Mouse (Mus musculus): ENCODE results near the gene Rbp4. TPM values are rescaled to one million over a fixed set of nuclear protein-coding genes. Genes with fewer than 3 reads are reported as not detected.

Gene Rbp4
- total RNA-seq, 4 experiments from 2014 or later = 1.9 to 2.4 (median 2.2) TPM

DNA sequence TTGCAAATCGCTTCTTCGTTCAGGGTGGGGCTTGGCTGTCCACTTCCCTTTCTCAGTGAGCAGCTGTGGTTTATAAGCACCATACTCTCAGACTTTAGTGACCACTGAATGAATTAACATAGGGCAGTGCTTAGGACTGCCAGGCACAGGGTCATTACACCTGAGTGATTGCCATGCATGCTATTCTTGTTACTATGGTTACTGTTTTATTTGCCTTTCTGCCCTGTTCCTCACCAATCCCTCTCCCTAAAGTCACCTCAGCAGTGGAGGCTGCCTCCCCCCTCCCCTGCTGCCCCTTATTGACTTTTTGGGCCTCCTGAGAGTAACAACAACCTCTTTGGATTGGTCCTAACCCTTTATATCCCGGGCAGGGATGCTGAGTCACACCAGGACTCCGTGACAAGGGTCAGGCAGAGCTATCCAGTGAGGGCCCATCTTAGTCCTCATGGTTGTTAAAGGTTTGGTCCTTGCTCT, 33.5 kb downstream of the Rbp4 start:
- no peak for DNase-seq (ENCODE audit: low spot score)

DNA sequence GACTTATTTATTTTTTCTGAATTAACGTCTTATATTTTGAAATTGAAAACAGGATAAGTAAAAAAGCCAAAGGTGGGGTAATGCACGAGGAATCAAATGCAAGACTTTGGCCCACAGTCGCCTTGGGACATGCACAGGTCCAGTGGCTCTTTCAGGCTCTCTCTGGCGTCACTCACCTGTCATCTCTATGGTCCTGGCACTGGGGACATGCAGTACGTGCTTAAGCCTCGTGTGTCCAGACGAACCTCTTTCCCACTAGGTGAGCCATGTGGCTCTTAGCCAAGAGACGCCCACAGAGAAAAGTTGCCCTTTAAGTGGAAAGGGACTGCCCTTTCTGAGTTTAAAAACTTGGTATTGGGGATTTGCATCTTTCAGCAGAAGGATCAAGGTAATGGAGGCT, 35.7 kb downstream of the Rbp4 start:
- no peak for DNase-seq (ENCODE audit: low spot score)

DNA sequence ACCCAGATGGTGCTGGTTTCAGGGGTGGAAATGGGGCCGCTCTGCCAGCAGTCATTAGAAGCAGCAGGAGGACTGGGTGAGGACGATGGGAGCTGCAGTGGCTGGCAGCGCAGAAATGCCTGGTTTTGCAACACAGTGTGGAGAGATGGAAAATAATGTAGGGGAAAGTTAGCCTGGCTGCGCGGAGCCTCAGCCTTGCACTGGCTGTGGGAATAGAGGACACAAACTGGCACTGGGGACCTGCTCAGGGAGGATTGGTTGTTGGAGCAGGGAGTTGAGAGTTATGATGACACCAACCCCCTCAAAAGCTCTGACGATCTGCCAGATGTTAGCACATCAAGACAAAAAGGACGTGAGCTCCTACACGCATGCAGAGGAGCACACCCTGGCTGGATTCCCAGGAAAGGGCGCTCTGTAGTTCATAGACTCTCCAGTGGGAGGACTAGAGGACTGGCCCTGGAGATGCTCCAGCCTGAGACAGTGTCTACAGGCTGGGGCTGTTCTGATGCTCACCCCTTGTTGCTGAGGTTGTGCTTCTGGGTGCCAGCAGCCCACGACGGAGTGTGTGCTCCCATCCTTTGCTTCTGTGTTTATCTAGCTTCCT, 38.0 kb downstream of the Rbp4 start:
- DNase-seq (ENCODE audit: low spot score) = peak; percentile 13

DNA sequence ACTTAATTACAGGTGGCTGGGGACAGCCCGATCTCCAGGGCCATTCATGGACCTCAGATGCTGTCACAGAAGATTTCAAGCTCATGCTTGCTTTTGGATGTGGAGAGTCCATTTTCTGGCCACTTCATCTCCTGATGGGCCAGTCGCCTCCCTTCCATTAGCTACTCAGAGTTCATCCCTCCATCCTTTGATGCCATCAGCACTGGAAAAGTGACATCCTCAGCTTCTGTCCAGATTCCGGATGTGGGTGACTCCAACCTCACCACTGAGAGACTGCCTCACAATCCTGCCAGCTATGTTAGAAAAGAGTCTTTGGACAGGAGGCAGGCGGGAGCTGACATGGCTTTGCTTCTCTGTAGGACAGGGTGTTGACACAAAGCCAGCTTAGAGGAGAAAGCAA, 39.2 kb downstream of the Rbp4 start:
- no peak for DNase-seq (ENCODE audit: low spot score)

DNA sequence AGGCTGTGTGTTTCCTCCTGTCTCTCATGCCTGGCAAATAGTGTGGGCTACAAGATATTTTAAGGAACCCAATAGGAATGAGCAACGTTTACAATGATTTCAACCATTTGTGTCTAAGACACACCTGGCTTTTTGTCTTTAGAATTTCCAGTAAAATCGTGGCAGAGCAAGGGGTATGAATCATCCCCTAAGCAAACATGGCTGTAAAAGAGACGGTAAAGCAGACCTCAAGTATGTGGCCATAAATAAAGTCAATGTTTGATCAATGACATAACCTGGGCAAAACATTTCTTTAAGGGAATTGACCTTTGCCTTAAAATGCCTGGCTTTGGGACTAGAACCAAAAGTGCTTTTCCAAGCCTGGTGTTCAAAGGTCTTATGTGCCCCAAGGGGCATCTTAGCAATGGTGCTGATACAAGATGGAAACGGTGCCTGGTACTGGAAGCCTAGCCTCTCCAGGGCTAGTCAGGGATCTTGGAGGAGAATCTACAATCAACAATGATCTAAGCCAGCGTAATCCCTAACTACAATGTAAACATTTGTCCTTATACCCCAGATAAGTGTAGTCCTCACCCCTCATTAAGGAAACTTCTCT, 42.1 kb downstream of the Rbp4 start:
- DNase-seq (ENCODE audit: low spot score) = no peak

DNA sequence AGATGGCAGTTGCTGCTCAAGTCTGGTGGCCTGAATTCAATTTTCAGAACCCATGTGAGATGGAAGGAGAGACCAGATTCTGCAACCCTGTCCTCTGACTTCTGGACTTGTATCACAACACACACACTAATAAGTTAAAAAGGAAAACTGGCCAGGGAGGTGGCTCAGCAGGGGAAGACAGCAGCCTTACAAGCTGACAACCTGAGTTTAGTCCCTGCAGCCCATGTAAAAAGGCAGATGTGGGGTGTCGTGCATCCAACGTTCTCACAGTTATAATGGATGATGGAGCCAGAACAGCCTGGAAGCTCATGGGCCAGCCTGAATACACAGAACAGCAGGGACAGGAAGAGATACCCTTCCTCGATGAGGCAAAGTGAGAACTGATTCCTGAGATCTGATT, 43.7 kb downstream of the Rbp4 start:
- DNase-seq (ENCODE audit: low spot score) = no peak

DNA sequence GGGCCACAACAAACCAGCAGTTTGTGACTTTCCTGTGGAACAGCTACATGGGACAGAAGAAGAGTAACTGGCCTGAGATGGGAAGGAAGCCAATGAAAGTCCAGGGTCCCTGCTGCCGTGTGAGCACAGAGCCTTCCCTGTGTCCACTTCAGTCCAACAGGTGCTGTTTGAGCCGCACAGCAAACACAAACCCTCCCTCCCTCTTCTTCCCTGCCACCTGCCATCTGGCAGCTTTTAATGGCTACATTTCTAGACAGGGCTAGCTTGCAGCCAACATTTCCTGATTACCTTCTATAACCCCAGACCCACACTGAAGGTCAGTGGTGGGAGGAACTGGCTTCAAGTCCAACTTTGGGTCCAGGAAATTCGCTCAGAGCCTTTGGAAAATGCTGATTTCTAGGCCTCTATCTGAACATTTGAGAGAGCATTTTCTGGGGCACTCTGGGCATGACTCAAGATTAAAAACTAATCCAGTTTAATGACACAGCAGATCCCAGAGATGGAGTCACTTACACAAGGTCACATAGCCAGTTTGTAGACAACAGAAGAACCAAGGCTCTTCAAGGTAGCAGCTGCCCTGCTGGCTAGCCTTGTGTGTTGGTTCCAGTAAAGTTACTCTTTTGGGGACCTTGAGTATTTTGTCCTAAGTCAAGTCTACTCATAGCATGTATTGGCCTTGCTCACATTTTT, 47.1 kb downstream of the Rbp4 start:
- no peak for DNase-seq (ENCODE audit: low spot score)

DNA sequence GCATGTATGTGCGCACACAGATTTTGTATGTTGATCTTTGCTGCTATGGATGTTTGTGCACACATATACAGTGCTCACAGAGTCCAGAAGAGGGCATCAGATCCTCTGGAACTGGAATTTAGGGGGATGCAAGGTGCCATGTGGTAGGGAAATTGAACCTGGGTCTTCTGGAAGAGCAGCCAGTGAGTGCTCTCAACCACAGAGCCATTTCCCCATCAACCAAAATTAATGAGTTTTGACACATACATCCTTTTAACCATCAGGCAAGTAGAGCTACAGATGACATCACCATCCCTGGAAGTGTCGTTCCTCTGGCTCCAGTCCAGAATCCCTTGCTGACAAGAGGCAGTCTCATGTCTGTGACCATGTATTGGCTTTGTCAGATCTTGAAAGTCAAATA, 48.8 kb downstream of the Rbp4 start:
- no peak for DNase-seq (ENCODE audit: low spot score)

DNA sequence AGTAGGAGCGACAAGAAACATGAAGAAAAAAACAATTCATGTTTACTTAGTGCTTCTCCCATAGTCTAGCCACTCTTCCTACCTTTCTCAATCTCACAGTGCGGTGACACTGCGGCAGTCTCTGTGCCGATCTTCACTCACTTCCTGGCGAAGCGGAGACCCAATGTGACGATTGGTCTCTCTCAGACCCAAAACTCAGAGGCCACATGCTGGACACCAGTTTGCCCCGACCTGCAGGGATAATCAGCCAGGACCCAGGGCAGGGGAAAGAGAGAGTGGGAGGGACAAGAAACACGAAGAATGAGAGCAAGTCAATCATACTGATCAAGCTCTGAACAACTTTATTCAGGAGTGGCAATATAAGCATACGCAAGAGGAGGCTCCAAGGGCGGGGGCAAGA, 50.0 kb downstream of the Rbp4 start:
- no peak for DNase-seq (ENCODE audit: low spot score)

DNA sequence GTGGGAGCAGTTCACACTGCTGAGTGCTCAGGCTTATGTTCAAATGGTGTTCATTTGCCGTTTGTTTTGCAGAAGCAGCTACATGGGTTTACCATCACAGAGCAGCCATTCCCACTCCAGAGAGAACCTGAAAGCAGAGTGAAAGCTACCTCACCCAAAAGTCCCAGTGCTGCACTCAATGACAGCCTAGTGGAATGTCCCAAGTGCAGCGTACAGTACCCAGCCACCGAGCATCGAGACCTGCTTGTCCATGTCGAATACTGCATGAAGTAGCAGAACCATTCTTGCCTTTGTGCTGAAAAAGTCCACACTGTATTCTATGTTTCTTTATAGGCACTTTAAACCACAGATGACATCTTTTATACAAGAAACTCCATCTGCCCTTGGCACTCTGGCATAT, 51.9 kb downstream of the Rbp4 start:
- DNase-seq (ENCODE audit: low spot score) = no peak

Other genes with a start within 250 kb of the Rbp4 start
- gene Myof, start 81.7 kb downstream of the Rbp4 start, total RNA-seq (2022) = 1 to 10 TPM; 6.2 to 9.0 (median 7.7) TPM
- gene Cep55, start 70.3 kb downstream of the Rbp4 start, total RNA-seq (2022) = under 1 TPM in 3 of 4 experiments, not detected in 1; 0.24 to 0.63 (median 0.25) TPM
- not detected for gene Ffar4, start 28.2 kb downstream of the Rbp4 start, total RNA-seq (2022)
- gene Pde6c, start 7.5 kb upstream of the Rbp4 start, total RNA-seq (2022) = not detected
- gene Fra10ac1, start 98.9 kb upstream of the Rbp4 start, total RNA-seq (2022) = 10 to 100 TPM; 10.4 to 16.2 (median 13.0) TPM
- 10 to 100 TPM in 1 of 4 experiments, 1 to 10 TPM in 3; 2.0 to 11.5 (median 5.8) TPM for gene Lgi1, start 139.3 kb upstream of the Rbp4 start, total RNA-seq (2022)

Data from heart, adult 8-10 months (tissue).